10 mouse cellular contexts compared by ENCODE assay signal in genomic region chr3:153961632-153962389, GRCm38 (mm10). TPM values are rescaled to one million over a fixed set of nuclear protein-coding genes. Genes with fewer than 3 reads are reported as not detected.
DNase-seq lines count a peak whose midpoint lies in the region; ATAC-seq lines count a peak whose summit lies in the region.
"Had no signal": no experiment of that assay in that cellular context is flagged by ENCODE, and none has a peak within 500 bp of the region (broad histone marks: within the 10 kb centered on the region; RNA-seq: fewer than 3 reads in every experiment).

No protein-coding gene starts in this region.

- H3K4me1 ChIP-seq in forebrain, embryonic 11.5 days (replicated peaks; ENCODE audit: control insufficient read depth, insufficient read depth, low read length), result no peaks in the 10 kb centered on the region
- 0 out of 2 replicates have a peak, but pooled peaks cover 2% of the 10 kb centered on the region for H3K4me1 ChIP-seq in forebrain, embryonic 13.5 days
- no peaks in the 10 kb centered on the region for H3K4me1 ChIP-seq in midbrain, embryonic 10.5 days
- 0 out of 2 replicates have a peak, but pooled peaks cover 2% of the 10 kb centered on the region for H3K4me1 ChIP-seq in midbrain, embryonic 15.5 days
- H3K4me1 ChIP-seq: stomach, embryonic 15.5 days had no signal

- no peaks in the 10 kb centered on the region for H3K27me3 ChIP-seq in forebrain, embryonic 11.5 days (ENCODE audit: control insufficient read depth, insufficient read depth, low read length)
- no peaks in the 10 kb centered on the region for H3K27me3 ChIP-seq in forebrain, embryonic 13.5 days
- no peaks in the 10 kb centered on the region for H3K27me3 ChIP-seq in midbrain, embryonic 10.5 days (ENCODE audit: low read depth, poor library complexity, severe bottlenecking)
- no peaks in the 10 kb centered on the region for H3K27me3 ChIP-seq in midbrain, embryonic 15.5 days (replicated peaks)
- no peaks in the 10 kb centered on the region for H3K27me3 ChIP-seq in splenic B cell, adult 2 months (ENCODE audit: control insufficient read depth, insufficient read depth, low read length, poor library complexity, severe bottlenecking)
- H3K27me3 ChIP-seq: megakaryocyte, embryonic 14.5 days; stomach, embryonic 15.5 days had no signal

- H3K9ac ChIP-seq in forebrain, embryonic 11.5 days (ENCODE audit: low read length), result no peak overlapping the region
- no peak overlapping the region for H3K9ac ChIP-seq in forebrain, embryonic 13.5 days
- H3K9ac ChIP-seq in midbrain, embryonic 15.5 days, result no peak overlapping the region
- H3K9ac ChIP-seq: stomach, embryonic 15.5 days had no signal

- ATAC-seq in forebrain, embryonic 11.5 days (replicated peaks; ENCODE audit: low FRiP score), result no peak; the same call in 1 of the 2 replicates
- ATAC-seq in forebrain, embryonic 13.5 days, result no peak
- no peak for ATAC-seq in midbrain, embryonic 15.5 days (replicated peaks)

- peak; percentile 62 for DNase-seq in forebrain, embryonic 11.5 days (ENCODE audit: low spot score)
- peak; percentile 25 for DNase-seq in midbrain, embryonic 10.5 days (ENCODE audit: low spot score)
- DNase-seq in embryo, embryonic 9.5 days (ENCODE audit: extremely low spot score), result peak; percentile 26
- DNase-seq in splenic B cell, adult 2 months (ENCODE audit: low read depth, low spot score), result peak; percentile 36
- no peak for DNase-seq in right cerebral cortex, postnatal 10 days (ENCODE audit: low spot score in 2 of 2)
- DNase-seq in left cerebral cortex, adult 8-10 months (ENCODE audit: low spot score in 2 of 2), result no peak

- WGBS in forebrain, embryonic 11.5 days, result 73% methylated on average over 6 of the region's 6 CpGs
- 71% methylated on average over 6 of the region's 6 CpGs for WGBS in forebrain, embryonic 13.5 days
- WGBS in midbrain, embryonic 10.5 days, result 69% methylated on average over 6 of the region's 6 CpGs
- WGBS in midbrain, embryonic 15.5 days, result 68% methylated on average over 6 of the region's 6 CpGs

- H3K36me3 ChIP-seq in forebrain, embryonic 11.5 days (ENCODE audit: control insufficient read depth, insufficient read depth, low read length), result no peaks in the 10 kb centered on the region
- no peaks in the 10 kb centered on the region for H3K36me3 ChIP-seq in forebrain, embryonic 13.5 days (ENCODE audit: poor library complexity, severe bottlenecking)
- H3K36me3 ChIP-seq in midbrain, embryonic 10.5 days, result no peaks in the 10 kb centered on the region
- H3K36me3 ChIP-seq in midbrain, embryonic 15.5 days (replicated peaks), result no peaks in the 10 kb centered on the region
- no peaks in the 10 kb centered on the region for H3K36me3 ChIP-seq in splenic B cell, adult 2 months (ENCODE audit: control insufficient read depth, insufficient read depth, low read length, poor library complexity, severe bottlenecking)
- H3K36me3 ChIP-seq: stomach, embryonic 15.5 days had no signal

- no peak overlapping the region for H3K4me3 ChIP-seq in forebrain, embryonic 11.5 days (ENCODE audit: low read depth, low read length)
- no peak overlapping the region for H3K4me3 ChIP-seq in forebrain, embryonic 13.5 days
- H3K4me3 ChIP-seq in midbrain, embryonic 10.5 days, result no peak overlapping the region
- H3K4me3 ChIP-seq in midbrain, embryonic 15.5 days, result no peak overlapping the region
- H3K4me3 ChIP-seq: megakaryocyte, embryonic 14.5 days; stomach, embryonic 15.5 days had no signal

- no peak overlapping the region for H3K27ac ChIP-seq in forebrain, embryonic 11.5 days (ENCODE audit: low read depth, low read length)
- no peak overlapping the region for H3K27ac ChIP-seq in forebrain, embryonic 13.5 days
- no peak overlapping the region for H3K27ac ChIP-seq in midbrain, embryonic 10.5 days (replicated peaks)
- no peak overlapping the region for H3K27ac ChIP-seq in midbrain, embryonic 15.5 days
- H3K27ac ChIP-seq: stomach, embryonic 15.5 days had no signal

- H3K4me2 ChIP-seq in forebrain, embryonic 11.5 days (ENCODE audit: low read depth, low read length, severe bottlenecking), result no peak overlapping the region
- H3K4me2 ChIP-seq in forebrain, embryonic 13.5 days, result no peak overlapping the region
- H3K4me2 ChIP-seq in midbrain, embryonic 15.5 days, result no peak overlapping the region
- H3K4me2 ChIP-seq: stomach, embryonic 15.5 days had no signal

- H3K9me3 ChIP-seq in forebrain, embryonic 11.5 days (ENCODE audit: control insufficient read depth, low read length), result no peaks in the 10 kb centered on the region
- no peaks in the 10 kb centered on the region for H3K9me3 ChIP-seq in forebrain, embryonic 13.5 days (replicated peaks)
- H3K9me3 ChIP-seq in midbrain, embryonic 10.5 days (replicated peaks), result peaks cover 4% of the 10 kb centered on the region; the same call in 1 of the 2 replicates
- no peaks in the 10 kb centered on the region for H3K9me3 ChIP-seq in midbrain, embryonic 15.5 days
- H3K9me3 ChIP-seq: stomach, embryonic 15.5 days had no signal

RNA-seq across cellular contexts. Expression of gene Slc44a5, which starts 11.4 kb away (rescaled TPM):
- 2.2 TPM in 2 replicates for polyA plus RNA-seq in forebrain, embryonic 11.5 days (2014; fragmentation: Nextera tagmentation; extraction: Ambion mirVana)
- 6.1 and 6.5 TPM in 2 replicates for polyA plus RNA-seq in forebrain, embryonic 13.5 days (2015; fragmentation: Nextera tagmentation; extraction: Ambion mirVana)
- polyA plus RNA-seq in midbrain, embryonic 10.5 days (2016; fragmentation: Nextera tagmentation; extraction: Ambion mirVana), result 3.6 and 4.2 TPM in 2 replicates
- 9.1 and 9.9 TPM in 2 replicates for polyA plus RNA-seq in midbrain, embryonic 15.5 days (2015; fragmentation: Nextera tagmentation; extraction: Ambion mirVana)
- 1 to 10 TPM; 7.2 to 8.6 (median 7.9) TPM for total RNA-seq in left cerebral cortex, adult 8-10 months (2022)

RNA-seq across cellular contexts. Expression of gene Acadm, which starts 17.4 kb away (rescaled TPM):
- 40.6 and 44.0 TPM in 2 replicates for polyA plus RNA-seq in forebrain, embryonic 11.5 days (2014; fragmentation: Nextera tagmentation; extraction: Ambion mirVana)
- 37.1 and 37.9 TPM in 2 replicates for polyA plus RNA-seq in forebrain, embryonic 13.5 days (2015; fragmentation: Nextera tagmentation; extraction: Ambion mirVana)
- 44.4 and 53.5 TPM in 2 replicates for polyA plus RNA-seq in midbrain, embryonic 10.5 days (2016; fragmentation: Nextera tagmentation; extraction: Ambion mirVana)
- 55.8 and 56.2 TPM in 2 replicates for polyA plus RNA-seq in midbrain, embryonic 15.5 days (2015; fragmentation: Nextera tagmentation; extraction: Ambion mirVana)
- total RNA-seq in left cerebral cortex, adult 8-10 months (2022), result 10 to 100 TPM; 44.8 to 51.9 (median 48.3) TPM

RNA-seq across cellular contexts. Expression of gene Rabggtb, which starts 49.0 kb away (rescaled TPM):
- polyA plus RNA-seq in forebrain, embryonic 11.5 days (2014; fragmentation: Nextera tagmentation; extraction: Ambion mirVana), result 48.1 and 51.2 TPM in 2 replicates
- polyA plus RNA-seq in forebrain, embryonic 13.5 days (2015; fragmentation: Nextera tagmentation; extraction: Ambion mirVana), result 47.0 and 48.6 TPM in 2 replicates
- polyA plus RNA-seq in midbrain, embryonic 10.5 days (2016; fragmentation: Nextera tagmentation; extraction: Ambion mirVana), result 43.7 and 48.0 TPM in 2 replicates
- 49.5 and 51.3 TPM in 2 replicates for polyA plus RNA-seq in midbrain, embryonic 15.5 days (2015; fragmentation: Nextera tagmentation; extraction: Ambion mirVana)
- 10 to 100 TPM; 59.9 to 69.8 (median 64.9) TPM for total RNA-seq in left cerebral cortex, adult 8-10 months (2022)

RNA-seq across cellular contexts. Expression of gene Msh4, which starts 55.9 kb away (rescaled TPM):
- polyA plus RNA-seq in forebrain, embryonic 11.5 days (2014; fragmentation: Nextera tagmentation; extraction: Ambion mirVana), result 0.09 and 0.11 TPM in 2 replicates
- 0.13 and 0.14 TPM in 2 replicates for polyA plus RNA-seq in forebrain, embryonic 13.5 days (2015; fragmentation: Nextera tagmentation; extraction: Ambion mirVana)
- 0.07 and 0.09 TPM in 2 replicates for polyA plus RNA-seq in midbrain, embryonic 10.5 days (2016; fragmentation: Nextera tagmentation; extraction: Ambion mirVana)
- polyA plus RNA-seq in midbrain, embryonic 15.5 days (2015; fragmentation: Nextera tagmentation; extraction: Ambion mirVana), result 0.17 and 0.22 TPM in 2 replicates
- under 1 TPM; 0.15 to 0.68 (median 0.28) TPM for total RNA-seq in left cerebral cortex, adult 8-10 months (2022)

Comparison
In these comparisons a context has a peak if more than half of its experiments do, and no peak if none do; other contexts are left out.
1. DNase-seq: peak in forebrain, embryonic 11.5 days (single experiment), midbrain, embryonic 10.5 days (single experiment), embryo, embryonic 9.5 days (single experiment) and splenic B cell, adult 2 months (single experiment); none in right cerebral cortex, postnatal 10 days (0 of 2) and left cerebral cortex, adult 8-10 months (0 of 2).